Mouse (Mus musculus): ENCODE data around the gene Slc13a3.

- TF ChIP-seq CTCF (IDR thresholded peaks at IDR 0.05; ENCODE audit: borderline replicate concordance, insufficient read depth, low read length) (no peak), POLR2A (IDR thresholded peaks at IDR 0.05; ENCODE audit: low read depth, low read length) (no peak)
These were observed 74.8 kb downstream of the Slc13a3 start for GRCm38 (mm10) chr2:165398164-165398785.

Data from embryonic fibroblast, embryonic 13.5 days (primary cell).